Mouse (Mus musculus) gastrocnemius, postnatal 10 days (tissue): Measurements from ENCODE around the gene Klc3. TPM values are rescaled to one million over a fixed set of nuclear protein-coding genes. Genes with fewer than 3 reads are reported as not detected.
A peak's percentile ranks its signal among the peaks of the same experiment; 100 is the strongest.

Experiments used
- DNase-seq: peaks from one replicate; pipeline ENCODE4 v3.0.0; 2021; ENCODE audit warnings: mixed read lengths
- long read RNA-seq, 2 experiments: library from polyadenylated mRNA; stranded (forward); transcript quantifications; one replicate each; pipeline ENCODE4 v2.0.0; 2021
- total RNA-seq, 2 experiments: library from RNA; stranded (reverse); gene quantifications; 2 replicates each; pipeline ENCODE4 v1.2.3; 2021

Gene Klc3
- total RNA-seq = under 1 TPM; 0.12 to 0.18 TPM
- long read RNA-seq, experiment 1 = 0 reads
- long read RNA-seq, experiment 2 = 0 reads

DNA sequence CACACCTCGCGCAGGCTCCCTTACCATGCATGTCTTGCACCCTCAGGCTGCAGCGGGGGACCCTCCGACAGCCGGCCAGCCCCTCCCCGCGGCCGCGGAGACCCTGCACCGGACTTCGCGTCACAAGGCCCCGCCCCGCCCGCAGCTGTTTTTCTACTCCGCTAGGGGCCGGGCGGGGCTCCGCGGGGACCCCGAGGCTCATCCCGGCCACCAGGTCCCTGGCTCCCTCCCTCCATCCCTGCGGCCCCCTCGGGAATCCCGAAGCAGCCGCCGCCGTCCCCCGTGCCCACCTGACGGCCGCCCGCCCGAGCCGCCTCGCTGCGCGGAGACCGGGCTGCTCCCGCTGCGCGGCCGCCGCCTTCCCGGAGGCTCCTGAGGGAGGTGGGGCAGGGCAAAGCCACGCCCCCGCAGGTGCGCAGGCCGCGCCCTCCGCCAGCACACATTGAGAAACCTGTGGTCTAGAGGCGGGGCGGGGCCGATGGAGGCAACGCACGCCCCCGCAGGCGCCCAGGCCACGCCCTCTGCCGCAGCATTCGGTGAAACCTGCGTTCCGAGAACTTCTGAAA is at the start of gene Klc3:
TSS of gene Klc3 (minus strand) at position 374 of the 566 bp plus-strand sequence.
- DNase-seq = no peak

DNA sequence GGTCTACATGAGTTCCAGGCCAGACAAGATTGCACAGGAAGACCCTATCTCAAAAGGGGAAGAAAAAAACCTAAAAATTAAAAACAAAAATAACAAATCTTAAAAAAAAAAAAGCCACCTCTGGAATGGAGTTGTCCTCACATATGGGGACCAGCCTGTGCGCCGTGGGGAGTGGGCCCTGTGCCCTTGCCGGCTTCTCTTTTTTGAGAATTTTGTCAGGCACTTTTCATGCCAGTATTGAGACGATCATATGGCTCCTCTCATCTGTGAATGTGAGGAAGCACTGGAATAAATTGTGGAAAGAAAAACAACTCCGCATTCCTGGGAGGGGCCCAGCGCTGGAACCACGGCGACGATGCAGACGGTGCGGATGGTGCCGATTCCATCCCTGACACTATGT is 45.3 kb upstream of the Klc3 start:
- no peak for DNase-seq

DNA sequence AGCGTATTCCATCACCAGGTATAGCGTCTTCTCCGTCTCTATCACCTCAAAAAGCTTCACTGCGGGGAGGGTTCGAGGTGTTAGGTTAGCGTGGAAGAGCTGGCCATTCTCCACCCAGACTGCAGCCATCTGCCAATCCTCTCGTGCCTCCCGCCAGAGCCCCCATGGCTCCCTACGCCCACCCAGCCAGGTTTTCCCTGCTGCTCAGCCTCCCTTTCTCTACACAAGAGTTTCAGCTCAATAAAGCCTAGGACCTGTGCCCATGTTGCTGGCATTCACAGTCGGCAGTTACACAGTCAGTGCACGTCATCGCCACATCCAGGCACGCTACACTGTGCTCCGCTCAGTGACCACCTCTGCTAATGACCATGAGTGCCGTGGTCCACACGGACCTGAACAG is 43.8 kb upstream of the Klc3 start:
- DNase-seq = no peak

DNA sequence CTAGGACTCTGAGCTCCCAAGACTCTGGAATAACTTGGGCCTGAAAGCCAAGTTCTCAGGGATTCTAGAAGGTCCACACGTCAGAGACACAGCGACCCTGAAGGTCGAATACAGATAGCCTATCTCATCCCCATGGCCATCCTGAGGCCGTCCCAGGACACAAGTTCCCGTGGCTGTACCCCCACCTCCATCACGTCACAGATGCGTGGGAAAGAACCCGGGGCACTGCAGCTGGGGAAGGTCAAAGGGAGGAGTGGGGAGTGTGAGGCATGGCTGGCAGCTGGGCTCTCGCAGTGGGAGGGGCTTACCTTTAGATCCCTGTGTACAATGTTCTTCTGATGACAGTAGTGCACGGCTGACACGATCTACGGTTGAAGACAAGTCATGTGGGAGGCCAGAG is 40.9 kb upstream of the Klc3 start:
- DNase-seq = no peak

DNA sequence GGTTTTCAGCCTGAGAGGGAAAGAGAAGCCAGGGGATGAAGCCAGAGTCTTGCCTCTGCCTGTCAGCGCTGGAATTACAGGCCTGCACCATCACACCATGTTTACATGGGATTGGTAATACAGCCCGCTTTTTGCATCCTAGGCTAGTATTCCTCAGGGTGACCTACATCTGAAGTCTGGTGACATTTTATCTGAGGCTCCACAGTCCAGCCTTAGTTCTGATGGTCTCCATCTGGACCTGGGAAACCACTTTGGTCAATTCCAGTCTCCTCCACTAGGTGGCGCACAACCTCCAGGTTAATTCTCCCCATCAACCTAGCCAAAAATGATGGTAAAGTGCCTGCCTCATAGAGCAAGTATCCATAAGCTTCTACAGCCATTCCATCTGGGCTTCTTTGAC is 39.4 kb upstream of the Klc3 start:
- peak; percentile 89 for DNase-seq

DNA sequence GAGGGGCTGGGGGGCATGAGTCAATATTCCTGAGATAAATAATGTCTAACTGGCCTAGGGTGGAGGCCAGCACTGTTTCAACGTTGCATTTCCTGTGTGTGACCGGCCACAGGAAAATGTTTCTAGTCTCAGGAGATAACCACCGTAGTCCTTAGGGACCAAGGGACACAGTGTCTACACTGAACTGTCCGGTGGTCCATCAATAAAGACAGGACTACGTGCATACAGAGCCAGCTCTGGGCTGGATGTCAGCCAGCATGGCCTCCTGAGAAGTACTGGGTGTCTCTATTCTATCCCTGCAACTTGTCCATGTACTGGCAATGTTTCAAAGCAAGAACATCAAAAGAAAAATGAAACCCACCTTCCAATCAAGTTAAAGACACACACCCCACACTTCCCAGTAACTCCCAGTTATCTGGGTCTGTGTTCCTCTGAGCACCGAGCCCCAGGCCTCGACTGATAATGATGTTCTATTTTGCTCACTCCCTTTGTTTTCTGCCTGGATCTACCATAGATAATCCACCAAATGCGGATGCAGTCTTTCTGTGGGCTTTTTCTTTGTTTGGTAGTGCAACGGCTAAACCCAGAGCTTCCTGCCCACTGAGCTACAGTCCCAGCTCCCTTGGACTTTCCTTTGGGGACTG is 37.7 kb upstream of the Klc3 start:
- DNase-seq = no peak

DNA sequence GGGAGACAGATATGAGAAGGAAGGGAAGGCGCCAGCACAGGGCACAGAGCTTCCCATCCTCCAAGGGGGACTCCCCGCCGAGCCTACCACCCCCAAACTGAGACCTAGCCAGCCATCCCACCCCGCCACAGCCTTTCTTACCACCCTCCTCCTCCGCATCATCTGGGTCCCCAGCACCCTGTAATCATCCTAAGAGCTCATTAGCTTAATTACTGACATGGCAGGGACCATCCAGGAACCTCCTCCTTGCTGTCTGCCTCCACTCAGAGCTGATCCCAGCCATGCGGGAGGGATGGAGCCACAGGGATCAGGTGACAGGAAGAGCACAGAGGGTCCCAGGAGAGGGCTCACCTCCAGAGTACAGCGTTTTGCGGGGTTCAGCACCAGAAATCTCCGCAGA is 33.1 kb upstream of the Klc3 start:
- no peak for DNase-seq

DNA sequence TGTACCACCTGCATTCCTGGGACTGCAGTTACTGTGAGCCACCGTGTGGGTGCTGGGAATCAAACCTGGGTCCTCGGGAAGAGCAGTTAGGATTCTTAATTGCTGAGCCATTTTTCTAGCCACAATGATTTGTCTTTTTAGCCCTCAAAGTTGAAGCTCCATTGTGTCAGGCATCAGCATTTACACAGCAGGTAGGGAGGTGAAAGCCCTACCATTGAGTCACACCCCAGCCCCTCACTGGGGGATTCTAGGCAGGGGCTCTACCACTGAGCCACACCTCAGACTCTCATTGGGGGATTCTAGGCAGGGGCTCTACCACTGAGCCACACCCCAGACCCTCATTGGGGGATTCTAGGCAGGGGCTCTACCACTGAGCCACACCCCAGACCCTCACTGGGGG is 32.4 kb upstream of the Klc3 start:
- no peak for DNase-seq

DNA sequence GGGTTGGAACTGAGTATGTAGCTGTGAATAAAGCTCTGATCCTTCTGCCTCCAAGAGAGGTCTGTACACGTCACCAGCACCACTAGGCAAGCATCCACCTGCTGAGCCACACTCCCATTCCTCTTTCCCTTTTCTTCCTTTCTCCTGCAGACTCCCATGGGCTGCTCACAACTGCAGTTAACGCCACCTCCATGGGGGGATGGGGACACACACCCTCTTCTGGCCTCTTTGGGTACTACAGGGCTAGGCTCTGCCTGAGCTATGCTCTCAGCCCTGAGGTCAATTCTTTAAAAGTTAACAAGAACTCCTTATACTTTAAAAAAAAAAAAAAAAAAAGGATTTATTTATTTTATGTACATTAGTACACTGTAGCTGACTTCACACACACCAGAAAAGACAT is 28.6 kb upstream of the Klc3 start:
- no peak for DNase-seq

DNA sequence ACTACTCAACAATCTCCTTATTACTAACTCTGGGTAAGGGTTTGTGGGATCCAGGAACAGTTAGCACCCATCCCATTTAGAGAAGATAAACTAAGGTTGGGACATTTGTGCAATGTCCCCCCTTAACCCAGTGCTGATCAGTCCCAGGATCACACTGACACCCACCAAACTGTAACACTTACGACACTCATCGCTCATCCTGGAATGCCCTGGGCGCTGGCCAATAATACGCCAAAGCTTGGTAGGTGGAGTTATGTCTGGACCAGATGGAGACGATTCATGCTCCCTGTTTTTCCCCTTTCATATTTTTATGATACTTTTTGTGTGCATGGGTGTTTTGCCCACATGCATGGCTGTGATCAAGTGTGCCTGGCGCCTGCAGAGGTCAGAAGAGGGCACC is 26.5 kb upstream of the Klc3 start:
- DNase-seq = no peak

DNA sequence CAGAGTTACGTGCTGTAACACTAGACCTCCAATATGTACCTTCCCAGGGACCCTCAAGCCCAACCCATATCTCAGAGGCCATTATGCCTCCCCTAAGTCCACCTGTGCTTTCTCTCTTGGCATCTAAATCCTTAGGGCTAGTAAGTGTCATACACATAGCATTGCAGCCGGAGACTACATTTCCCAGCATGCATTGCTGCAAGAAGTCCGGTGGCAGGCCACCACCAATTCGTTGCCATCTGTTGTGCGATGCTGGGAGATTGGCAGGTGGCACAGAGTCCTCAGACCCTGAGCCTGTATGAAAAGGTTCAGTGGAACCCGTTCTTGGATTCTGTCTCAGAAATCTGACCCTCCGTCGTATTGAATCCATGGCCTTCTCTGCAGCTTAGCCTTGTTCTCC is 25.8 kb upstream of the Klc3 start:
- no peak for DNase-seq

DNA sequence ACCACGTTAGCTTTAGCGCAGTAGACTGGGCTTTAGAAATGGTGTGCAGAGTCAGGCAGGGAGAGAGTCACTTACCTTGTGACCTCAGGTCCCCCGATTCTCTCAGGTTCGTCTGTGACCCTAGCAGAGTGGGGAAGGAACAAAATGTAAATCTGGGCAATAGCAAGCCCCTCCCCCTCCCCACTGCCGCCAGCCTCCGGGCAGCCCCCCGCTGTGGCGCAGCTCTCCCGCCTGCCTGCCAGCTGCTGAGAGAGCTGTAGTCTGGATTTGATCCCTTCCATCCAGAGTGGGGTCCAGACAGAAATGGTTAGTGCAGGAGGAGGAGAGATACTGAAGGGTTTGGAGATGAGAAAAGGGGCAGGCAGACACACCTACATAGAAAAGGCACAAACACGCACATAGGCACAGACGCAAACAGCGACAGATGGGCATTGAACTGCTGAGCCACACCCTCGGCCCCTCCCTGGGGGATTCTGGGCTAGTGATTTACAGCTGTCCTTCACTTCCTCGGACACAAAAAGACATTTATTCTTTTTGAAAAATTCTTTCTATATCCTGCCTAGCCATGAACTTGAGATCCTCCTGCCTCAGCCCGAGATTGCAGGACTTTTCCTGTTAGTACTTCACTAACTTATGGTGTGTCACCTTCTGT is 24.2 kb upstream of the Klc3 start:
- no peak for DNase-seq

DNA sequence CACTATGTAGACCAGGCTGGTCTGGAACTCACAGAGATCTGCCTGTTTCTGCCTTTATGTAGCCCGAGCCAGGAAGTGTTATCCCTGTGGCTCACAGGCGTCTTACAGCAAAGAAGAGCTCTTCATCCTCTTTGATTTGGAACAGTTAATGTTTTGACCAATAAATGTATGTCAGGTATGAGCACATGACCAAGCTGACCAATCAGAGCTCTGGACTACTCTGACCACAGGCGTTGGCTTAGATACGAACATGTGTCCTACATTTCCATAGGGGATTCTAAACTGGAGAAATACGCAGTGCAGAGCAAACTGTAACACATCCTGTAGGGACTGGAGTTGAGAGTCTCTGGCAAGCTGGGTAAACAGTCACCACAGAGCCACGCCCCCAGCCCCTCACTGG is 23.0 kb upstream of the Klc3 start:
- no peak for DNase-seq

DNA sequence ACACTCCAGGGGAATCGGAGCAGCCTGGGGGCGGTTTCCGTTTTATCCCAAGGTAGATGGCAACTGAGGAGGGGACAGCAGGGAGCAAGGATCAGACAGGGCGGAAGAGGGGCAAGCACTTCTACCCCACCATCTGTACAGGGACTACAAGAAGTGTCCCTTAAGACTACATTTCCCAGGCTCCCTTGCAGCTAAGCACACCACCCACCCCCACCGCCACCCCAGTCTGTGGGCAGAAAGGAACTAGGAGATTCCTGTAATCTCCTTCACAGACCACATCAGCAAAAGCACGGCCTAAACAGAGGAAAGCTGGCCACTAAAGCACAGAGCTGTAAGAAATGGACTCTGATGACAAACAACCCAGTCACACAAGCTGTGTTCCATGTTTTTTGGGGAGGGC is 22.4 kb upstream of the Klc3 start:
- DNase-seq = no peak

DNA sequence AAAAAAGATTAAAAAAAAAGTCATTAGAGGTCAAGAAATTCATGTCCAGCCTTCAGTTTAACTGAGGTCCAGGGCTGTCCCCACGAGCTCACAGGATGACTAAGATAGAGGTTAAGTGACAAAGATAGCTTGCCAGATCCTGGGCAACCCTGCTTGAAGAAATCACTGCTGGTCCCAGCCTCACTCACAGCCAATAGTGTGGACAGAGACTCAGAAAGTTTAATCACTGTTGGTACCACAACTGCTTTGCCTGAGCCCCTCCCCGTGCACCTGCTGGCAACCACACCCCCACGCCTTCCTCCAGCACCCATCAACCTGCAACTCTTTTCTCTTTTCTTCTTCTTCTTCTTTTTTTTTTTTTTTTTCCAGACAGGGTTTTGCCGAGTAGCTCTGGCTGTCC is 20.1 kb upstream of the Klc3 start:
- peak; percentile 24 for DNase-seq

DNA sequence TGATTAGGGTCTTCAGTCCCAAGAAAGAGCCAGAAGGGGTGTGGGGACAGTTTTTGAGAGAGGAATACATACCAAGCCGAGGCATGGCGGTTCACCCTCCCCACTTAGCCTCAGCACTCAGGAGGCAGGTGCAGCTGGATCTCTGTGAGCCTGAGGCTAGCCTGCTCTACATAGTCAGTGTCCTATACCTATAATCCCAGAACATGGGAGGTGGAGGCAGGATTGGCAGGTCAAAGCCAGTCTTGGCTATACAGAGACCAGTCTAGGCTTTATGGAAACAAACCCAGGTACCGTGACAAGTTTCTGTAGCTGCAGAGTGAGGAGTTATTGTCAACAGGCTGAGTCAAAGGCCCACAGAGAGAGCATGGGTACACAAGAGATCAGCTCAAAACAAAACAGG is 19.2 kb upstream of the Klc3 start:
- DNase-seq = no peak

DNA sequence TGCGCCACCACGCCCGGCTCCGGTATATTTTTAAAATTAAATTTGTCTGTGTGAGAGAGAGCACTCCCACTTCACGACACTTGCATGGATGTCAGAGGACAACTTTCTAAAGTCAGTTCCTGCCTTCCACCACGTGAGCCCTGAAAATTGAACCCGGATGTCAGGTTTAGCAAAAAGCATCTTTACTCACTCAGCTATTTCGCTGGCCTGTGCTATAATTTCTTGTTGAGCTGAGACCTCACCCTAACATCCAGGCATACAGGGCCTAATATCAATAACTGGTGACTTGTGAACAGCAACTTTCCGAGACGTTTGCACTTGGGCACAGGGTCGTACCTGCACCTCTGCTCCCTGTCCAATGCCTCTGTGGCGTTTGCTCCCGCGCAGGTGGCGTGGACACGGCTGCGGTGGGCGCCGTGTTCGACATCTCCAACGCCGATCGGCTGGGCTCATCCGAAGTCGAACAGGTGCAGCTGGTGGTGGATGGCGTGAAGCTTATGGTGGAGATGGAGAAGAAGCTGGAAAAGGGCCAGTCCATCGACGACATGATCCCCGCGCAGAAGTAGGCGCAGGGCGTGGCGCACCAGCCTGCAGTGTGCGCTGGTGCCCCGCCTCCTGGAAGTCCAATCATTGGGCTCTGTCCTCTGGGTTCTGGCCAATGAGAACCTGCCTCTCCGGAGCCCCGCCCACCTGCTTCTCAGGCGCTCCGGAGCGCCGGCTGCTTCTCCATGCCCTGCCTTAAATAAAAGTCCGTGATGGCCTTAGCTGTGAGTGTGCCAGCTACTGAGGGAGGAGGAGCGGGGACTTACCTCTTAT is 17.1 kb upstream of the Klc3 start:
- peak; percentile 80 for DNase-seq

DNA sequence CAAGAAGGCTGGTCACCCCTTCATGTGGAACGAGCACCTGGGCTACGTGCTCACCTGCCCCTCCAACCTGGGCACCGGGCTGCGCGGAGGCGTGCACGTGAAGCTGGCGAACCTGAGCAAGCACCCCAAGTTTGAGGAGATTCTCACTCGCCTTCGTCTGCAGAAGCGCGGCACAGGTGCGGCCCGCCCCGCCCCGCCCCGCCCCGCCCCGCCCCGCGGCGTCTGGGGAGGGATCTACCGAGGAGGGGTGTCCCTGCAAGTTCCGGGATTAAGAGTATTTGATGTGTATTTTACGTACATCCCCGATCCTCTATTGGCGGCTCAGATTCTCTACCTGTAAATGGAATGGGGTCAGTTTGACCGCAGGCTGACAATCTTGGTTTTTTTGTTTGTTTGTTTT is 16.2 kb upstream of the Klc3 start:
- DNase-seq = no peak

DNA sequence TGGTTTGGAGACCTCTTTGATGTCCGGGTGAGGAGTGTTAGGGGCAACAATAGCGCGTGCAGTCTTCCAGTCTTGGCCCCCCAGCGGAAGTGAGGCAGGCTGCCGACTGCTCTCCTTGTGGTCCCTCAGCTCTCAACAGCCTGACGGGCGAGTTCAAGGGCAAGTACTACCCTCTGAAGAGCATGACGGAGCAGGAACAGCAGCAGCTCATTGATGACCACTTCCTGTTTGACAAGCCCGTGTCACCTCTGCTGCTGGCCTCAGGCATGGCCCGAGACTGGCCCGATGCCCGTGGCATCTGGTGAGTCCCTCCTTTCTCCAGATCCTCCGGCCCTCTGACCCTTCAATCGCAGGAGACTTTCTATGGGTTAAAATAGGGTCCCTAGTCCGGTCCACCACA is 12.7 kb upstream of the Klc3 start:
- no peak for DNase-seq

DNA sequence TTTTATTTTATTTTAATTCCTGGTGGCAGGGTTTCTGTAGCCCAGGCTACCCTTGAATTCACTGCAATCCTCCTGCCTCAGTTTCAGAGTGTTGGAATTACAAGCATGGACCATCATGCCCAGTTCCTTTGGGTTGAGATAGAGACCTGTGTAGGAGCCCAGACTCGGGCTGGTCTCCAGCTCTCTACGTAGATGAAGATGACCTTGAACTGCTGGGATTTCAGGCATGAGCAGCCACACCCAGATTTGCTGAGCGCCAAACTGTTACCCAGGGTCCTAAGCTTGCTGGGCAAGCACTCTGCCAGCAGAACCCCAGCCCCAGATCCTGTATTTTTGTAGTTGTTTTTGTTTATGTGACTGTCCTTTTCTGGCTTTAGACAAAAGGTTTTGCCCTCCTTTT is 9.6 kb upstream of the Klc3 start:
- DNase-seq = no peak

DNA sequence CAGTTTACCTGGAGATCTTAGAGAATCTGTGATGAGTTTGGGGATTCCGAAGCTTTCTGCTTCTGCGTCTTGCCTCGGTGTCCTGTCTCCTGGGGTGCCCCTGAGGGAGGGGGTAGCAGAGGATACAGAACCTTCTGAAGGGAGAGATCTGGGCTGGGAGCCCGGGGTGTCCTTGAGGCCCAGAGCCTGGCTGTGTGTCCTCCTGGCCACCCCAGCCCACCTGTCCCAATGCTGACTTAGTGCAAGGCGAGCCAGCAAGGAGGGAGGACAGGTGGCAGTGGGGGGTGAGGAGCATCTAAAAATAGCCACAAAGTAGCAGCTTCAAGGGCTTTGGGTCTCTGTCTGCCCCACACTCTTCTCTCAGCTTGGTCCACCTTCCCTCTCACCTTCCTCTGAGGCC is 7.9 kb upstream of the Klc3 start:
- no peak for DNase-seq

DNA sequence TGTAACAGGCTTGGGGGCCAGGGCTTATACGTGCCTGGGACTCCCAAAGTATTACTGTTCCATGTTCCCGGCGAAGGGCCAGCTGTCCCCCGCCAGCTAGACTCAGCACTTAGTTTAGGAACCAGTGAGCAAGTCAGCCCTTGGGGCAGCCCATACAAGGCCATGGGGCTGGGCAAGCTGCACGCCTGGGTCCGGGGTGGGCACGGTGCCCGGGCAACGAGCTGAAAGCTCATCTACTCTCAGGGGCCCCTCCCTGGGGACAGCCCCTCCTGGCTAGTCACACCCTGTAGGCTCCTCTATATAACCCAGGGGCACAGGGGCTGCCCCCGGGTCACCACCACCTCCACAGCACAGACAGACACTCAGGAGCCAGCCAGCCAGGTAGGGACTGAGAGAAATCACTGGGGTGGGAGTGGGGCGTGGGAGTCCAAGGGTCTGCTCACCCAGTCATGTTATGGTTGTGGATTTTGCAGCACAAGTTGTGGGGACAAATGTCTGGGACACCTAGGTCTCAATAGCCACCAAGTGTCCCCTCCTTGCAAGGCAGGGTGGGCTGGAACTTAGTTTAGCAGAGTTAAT is 7.0 kb upstream of the Klc3 start:
- peak; percentile 91 for DNase-seq

DNA sequence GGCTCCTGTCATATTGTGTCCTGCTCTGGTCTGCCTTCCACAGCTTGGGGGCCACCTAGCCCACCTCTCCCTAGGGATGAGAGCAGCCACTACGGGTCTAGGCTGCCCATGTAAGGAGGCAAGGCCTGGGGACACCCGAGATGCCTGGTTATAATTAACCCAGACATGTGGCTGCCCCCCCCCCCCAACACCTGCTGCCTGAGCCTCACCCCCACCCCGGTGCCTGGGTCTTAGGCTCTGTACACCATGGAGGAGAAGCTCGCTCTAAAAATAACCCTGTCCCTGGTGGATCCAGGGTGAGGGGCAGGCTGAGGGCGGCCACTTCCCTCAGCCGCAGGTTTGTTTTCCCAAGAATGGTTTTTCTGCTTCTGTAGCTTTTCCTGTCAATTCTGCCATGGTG is 5.8 kb upstream of the Klc3 start:
- DNase-seq = no peak
